Mouse (Mus musculus): ENCODE results near the gene Spta1.

Gene Spta1

GRCm38 (mm10) chr1:174172605-174173004 lies at the start of gene Spta1:
TSS of gene Spta1 (plus strand) at chr1:174172776.
- no peak for DNase-seq

DNA sequence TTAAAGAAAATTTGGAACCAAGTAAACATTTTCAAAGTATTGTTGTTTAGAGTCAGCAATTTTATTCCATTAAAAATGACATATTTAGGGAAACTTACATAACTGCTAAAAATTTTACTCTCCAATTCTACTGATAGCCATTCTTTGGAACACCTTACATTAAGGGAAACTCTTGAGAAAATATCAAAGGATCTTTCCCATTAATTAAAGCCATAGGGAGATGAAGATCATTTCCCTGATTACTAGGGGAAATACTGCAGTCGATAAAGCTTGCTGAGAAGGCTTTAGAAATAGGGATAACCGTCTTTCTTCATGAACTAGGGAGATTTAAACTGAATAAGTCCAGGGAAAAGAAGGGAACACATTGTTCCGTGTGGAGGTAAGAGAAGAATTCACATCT lies 41.4 kb upstream of the Spta1 start, which contains the start of gene Olfr424:
Olfr424 (plus strand) TSS at position 301 of the 400 bp plus-strand sequence.
- DNase-seq, result no peak

- DNase-seq, result no peak
These were observed 40.6 kb upstream of the Spta1 start for GRCm38 (mm10) chr1:174131999-174132398.

DNA sequence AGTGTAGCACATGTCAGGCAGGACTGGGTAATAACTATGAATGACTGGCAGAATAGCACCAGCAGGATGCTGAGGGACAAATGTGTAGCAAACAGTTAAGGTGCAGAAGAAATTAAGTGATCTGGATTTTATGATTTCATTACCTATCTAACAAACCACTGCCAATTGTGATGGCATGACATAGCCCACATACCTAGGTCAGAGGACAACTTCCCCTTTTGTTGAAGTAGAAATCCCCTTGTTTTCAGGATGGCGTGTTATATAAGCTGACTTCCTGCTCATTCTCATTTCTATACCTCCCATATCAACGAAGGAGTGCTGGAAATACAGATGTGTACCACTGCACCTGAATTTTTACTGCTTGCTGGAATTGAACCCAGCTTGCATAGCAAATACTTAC lies 31.2 kb upstream of the Spta1 start:
- DNase-seq, result no peak

- DNase-seq, result no peak
These were observed 25.9 kb upstream of the Spta1 start for GRCm38 (mm10) chr1:174146696-174147095.

DNA sequence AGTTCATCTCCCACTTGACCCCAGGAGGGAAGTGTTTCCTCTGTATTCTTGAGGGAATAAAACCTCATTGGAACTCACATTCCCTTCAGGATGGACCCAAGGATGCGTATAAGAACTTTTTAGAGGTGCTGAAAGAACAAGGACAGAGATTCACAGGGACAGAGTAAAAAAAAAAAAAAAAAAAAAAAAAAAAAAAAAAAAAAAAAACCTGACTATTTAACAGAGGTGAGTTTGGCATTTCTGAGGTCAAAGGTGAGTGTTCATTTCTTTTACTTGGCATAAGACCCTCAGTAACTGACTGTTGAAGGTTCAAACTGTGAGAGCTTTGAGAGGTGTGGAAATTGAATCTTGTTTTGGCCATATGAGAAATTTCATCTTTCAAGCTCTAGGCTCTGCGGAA lies 23.3 kb upstream of the Spta1 start:
- DNase-seq, result no peak

GRCm38 (mm10) chr1:174155333-174155732 lies 17.2 kb upstream of the Spta1 start, which contains the start of gene Olfr420:
TSS of gene Olfr420 (plus strand) at chr1:174155633.
- no peak for DNase-seq

- DNase-seq, result no peak
These were observed 15.0 kb upstream of the Spta1 start for GRCm38 (mm10) chr1:174157622-174158021.

DNA sequence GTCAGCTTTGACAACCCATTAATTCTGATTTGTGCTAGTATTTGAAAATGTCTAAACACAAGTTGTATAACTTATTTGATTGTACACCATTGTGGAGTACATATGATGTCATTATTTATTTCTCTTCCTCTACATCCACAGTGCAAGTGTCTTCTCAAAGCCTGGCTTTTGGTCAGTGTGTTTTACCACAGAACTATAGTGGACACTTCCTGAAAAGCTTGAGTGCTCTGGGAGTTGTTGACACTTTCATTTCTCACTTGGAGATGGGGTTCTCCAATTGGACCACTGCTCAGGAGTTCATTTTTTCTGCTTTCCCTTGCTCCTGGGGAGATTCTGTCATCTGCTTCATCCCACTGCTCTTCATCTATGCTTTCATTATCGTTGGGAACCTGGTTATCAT lies 14.1 kb upstream of the Spta1 start:
- DNase-seq, result no peak

GRCm38 (mm10) chr1:174159095-174159494 lies 13.5 kb upstream of the Spta1 start:
- no peak for DNase-seq

GRCm38 (mm10) chr1:174169024-174169423 lies 3.6 kb upstream of the Spta1 start:
- DNase-seq, result no peak

DNA sequence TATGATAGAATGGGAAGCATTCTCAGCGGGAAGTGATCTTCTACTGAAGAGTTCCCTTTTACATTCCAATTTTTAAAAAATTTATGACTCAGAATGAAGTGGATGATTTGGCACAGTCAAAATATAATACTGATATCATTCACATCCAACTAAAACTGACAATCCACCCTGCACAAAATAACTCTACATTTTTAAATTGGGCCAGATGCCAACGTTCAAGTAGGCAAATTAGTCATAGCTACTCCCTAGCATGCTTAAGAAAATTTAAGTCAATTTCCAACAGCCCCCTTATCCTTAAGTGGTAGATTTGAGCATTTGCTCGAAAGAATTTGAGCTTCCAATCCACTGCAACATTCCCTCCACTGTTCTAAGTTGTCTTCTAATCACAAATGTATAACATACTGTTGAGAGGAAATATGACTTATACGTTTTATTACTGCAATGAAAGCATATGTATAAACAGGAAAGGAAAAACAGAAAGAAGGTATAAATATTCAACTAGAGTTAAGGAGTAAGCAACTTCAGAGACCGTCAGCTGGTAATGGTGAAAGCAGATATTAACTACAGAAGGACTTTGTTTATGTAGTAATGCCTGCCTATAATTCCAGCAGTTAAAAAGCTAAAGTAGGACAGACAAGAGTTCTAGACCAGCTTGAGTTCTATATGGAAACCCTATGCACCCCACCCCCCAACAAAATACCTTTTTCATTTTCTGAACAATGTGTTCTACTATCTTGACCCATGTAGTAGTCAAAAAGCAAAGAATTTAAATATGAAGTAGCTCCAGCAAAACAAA lies 1.7 kb upstream of the Spta1 start:
- no peak for DNase-seq

GRCm38 (mm10) chr1:174171537-174171936 lies 1.0 kb upstream of the Spta1 start:
- no peak for DNase-seq

GRCm38 (mm10) chr1:174204699-174205098 lies 32.1 kb downstream of the Spta1 start:
- DNase-seq, result no peak

- DNase-seq, result no peak
These were observed 39.7 kb downstream of the Spta1 start for GRCm38 (mm10) chr1:174212286-174212685.

DNA sequence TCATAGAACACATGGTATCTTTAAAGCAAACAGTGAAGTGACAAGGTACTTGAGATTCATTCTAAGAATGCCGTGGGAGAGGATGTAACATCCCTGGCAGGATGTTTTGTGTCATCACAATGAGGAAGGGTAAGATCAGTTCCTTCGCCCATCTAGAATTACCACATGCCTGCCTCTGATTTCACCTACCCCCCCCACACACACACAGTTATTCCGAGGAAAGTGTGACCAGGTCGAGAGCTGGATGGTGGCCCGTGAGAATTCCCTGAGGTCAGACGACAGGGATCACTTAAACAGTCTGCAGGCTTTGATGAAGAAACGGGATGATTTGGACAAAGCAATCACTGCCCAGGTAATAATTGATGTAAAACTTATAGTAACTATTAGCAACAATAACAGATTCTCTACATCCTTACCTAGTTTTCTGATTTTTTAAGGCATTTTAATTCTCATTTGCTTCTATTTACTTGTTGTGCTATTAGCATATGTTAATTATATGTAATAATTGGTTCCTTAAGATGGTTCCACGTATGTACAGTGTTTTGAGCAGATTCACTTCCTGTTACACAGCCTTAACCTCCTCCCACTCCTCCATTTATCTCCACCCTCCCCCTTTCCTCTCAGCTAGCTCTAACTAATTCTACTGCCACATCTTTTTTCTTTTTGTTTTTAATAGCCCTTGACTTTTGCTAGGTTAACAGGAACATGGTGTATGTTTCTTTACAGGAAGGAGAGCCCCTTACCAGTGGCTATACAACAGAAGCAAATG lies 42.9 kb downstream of the Spta1 start:
- no peak for DNase-seq

- no peak for DNase-seq
These were observed 44.1 kb downstream of the Spta1 start for GRCm38 (mm10) chr1:174216528-174217204.

DNA sequence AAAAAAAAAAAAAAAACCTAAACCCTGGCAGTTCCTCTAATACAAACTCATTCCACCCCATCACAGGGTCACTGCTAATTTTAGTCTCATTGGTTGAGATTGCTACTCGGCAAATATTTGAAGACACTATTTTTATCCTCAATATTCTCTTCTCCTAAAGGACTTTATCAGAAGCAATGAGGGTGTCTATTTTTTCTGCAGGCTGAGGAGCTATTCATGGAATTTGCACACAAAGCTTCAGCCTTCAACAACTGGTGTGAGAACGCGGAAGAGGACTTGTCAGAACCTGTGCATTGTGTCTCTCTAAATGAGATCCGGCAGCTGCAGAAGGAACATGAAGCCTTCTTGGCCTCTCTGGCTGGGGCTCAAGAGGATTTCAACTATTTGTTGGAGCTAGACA lies 67.3 kb downstream of the Spta1 start:
- no peak for DNase-seq

GRCm38 (mm10) chr1:174244621-174245020 lies 72.0 kb downstream of the Spta1 start:
- DNase-seq, result no peak

- no peak for DNase-seq
These were observed 73.5 kb downstream of the Spta1 start for GRCm38 (mm10) chr1:174246080-174246479.

DNA sequence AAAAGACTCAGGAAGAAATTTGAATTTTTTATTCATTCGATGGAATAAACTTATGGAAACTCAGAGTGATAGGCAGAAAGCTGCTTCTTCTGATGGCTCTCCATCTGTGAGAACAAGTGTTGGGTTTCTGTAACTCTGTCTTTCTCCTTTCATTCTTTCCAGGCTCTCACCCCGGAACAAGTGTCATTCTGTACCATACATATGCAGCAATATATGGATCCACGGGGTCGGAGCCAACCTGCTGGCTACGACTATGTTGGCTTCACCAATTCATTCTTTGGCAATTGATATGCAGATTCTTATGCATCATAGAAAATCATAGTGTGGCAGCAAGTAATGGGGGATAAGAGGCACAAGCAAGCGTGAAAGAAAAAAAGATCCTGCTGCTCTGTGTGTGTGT lies 74.6 kb downstream of the Spta1 start:
- no peak for DNase-seq

GRCm38 (mm10) chr1:174250376-174250775 lies 77.8 kb downstream of the Spta1 start:
- DNase-seq, result no peak

- no peak for DNase-seq
These were observed 79.4 kb downstream of the Spta1 start, which contains the start of gene Olfr419 for GRCm38 (mm10) chr1:174251961-174252360. TSS of gene Olfr419 (minus strand) at chr1:174252061.
